Mouse (Mus musculus): ENCODE results near the gene Dgkh.

DNA sequence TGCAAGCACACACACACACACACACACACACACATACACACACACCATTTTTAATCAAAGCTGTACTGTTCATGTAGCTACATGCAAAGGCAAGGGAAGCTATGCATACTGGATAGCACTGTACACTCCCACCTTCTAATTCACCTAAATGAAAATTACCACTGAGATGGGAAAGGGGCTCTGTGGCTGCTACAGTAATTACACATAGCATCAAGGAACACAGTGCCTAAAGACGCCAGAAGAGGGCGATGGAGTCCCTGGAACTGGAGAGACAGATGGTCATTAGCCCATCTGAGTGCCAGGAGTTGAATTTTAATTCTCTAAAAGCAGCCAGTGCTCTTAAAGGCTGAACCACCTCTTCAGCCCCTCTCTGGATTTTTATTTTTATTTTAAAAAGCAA is 142.2 kb downstream of the Dgkh start:
- TF ChIP-seq CTCF (IDR thresholded peaks at IDR 0.05; ENCODE audit: low read depth, low read length) (no peak; the same call in 1 of the 2 replicates), POLR2A (IDR thresholded peaks at IDR 0.05; ENCODE audit: extremely low read depth, insufficient read depth, low read length) (no peak)
